Mouse (Mus musculus) thymus, postnatal 10 days (tissue): ENCODE results near the gene Dlg1.
"Not testable (repeated sequence)": the region's sequence is repeated elsewhere in the genome, so short reads cannot be mapped to it uniquely, and the experiment has no call there.

ENCODE experiments used
- DNase-seq, 2 experiments: peaks; one replicate each; pipeline ENCODE4 v3.0.0; 2021; ENCODE audit warnings: low spot score in 2 of 2

Dlg1 gene

GRCm38 (mm10) chr16:31655531-31655930, 7.7 kb upstream of the Dlg1 start:
- DNase-seq: no peak

DNA sequence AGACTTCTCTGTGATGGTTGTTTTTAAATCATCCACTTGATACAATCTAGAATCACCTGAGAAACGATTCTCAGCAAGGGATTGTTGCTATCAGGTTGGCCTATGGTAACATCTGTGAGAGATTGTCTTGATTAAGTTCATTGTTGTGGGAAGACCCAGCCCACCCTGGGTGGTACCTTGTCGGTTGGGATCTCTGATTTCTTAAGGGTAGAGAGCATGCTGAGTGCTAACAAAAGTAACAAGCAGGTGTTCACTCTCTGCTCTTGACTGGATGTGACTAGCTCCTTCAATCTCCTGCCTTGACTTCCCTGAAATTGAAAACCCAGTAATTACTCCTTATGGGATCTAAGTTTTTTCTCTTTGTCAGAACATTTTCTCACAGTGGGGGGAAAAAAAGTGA, 5.7 kb upstream of the Dlg1 start:
- no peak for DNase-seq

DNA sequence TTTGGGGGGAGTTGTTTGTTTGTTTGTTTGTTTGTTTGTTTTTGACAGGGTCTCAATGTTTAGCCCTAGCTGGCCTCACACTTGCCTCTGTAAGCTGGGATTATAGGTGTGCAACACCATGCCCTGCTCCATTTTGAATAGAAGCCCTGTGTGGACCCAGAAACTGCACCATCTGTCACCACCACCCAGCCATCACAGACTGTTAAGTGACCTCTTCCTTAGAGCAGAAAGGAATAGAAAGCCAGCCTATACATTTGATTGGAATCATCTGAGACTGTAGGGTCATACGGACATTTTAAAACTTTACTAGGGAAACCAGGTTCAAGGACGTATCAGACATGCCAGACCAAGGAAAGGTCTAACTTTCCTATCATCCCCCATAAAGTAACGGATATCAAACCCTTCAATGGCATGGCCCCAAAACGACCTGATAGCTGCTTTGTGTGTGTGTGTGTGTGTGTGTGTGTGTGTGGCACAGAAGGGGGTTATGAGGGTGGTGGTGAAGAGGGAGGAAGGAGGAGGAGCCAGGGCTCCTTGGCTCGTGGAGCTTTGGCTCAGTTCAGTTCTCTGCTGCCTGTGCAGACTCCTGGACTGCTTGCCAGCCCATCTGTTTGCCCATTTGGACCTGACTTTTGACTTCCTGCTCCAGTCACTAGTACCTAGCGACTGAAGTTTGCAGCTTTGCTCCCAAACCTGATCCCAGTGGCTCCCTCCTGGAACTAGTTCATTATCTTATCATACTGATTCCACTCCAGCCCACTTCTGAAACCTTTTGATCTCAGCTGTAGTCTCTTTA, 4.5 kb upstream of the Dlg1 start:
- no peak for DNase-seq

DNA sequence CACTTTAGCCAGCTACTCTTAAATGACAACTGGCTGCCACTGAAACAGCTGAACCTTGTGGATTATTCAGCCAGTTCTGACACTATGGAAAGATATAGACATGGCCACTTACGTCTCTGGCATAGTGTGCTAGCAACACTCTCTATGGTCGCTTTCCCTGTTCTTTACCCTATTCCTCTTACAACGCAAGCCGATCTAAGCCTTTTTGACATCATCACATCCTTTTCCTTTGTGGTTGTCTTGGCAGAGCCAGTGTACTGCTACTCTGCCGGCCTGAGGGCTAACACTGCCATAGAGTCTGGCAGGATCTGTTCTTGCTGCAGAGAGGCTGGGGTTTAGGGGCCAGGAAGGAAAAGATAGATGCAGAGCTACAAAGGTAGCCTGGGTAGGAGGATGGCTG, 3.8 kb upstream of the Dlg1 start:
- DNase-seq: no peak

GRCm38 (mm10) chr16:31662556-31663378, 476 bp upstream of the Dlg1 start:
- DNase-seq: no peak

- DNase-seq: peak in 1 of 2 experiments; percentile 38
Observed at GRCm38 (mm10) chr16:31664287-31664597, 999 bp downstream of the Dlg1 start.

- no peak for DNase-seq
Observed at GRCm38 (mm10) chr16:31672202-31672601, 9.0 kb downstream of the Dlg1 start.

DNA sequence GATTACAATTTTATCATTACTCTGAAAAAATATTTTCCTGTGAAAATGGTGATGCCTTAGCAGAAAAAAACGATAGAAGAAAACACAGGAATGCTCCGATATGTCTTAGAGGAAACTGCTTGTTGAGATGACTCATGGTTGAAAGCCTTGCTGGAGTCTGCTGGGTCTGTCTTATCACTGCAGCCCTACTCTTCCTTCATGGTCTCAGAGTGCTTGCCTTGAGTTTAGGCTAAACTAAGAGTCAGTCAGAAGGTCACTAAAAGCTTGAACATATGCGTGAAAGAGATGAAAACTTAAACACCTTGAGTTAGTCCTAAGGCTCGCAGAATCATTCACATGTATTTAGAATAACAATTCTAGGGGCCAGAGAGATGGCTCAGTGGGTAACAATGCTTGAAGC, 14.2 kb downstream of the Dlg1 start:
- no peak for DNase-seq

DNA sequence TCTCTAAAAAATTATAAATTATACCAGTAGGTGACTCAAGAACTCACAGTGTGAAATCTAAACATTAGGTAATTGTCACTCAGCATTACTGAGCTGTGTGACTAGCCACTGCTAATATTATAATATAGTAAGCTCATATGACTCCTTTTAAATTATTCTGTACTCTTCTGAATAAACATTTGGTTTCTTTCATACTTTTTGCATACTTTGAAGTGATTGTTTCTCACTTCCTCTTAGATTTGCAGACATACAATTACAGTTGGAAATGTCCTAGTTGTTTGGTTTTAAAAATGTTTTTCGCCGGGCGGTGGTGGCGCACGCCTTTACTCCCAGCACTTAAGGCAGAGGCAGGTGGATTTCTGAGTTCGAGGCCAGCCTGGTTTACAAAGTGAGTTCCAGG, 19.0 kb downstream of the Dlg1 start:
- DNase-seq: no peak

GRCm38 (mm10) chr16:31683670-31684430, 20.6 kb downstream of the Dlg1 start:
- no peak for DNase-seq

DNA sequence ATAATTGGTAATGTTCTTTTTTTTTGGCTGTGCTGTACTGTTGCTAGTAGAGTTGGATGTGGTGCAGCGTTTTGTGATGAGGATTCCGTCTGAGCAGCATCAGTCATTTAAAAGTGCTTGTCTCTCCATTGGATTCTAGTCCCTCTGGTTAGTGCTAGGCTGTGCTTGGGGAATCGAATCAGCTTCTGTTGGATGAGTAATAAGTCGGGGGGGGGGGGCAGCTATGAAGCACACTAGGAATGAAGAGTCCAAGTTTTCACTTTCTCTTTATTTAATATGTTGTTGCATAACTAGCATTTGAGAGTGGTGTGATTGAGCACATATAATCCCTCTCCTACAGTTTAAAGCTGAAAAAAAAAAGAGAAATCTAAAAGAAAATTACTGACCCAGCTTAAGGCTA, 21.5 kb downstream of the Dlg1 start:
- DNase-seq: no peak

GRCm38 (mm10) chr16:31687766-31688165, 24.5 kb downstream of the Dlg1 start:
- no peak for DNase-seq

DNA sequence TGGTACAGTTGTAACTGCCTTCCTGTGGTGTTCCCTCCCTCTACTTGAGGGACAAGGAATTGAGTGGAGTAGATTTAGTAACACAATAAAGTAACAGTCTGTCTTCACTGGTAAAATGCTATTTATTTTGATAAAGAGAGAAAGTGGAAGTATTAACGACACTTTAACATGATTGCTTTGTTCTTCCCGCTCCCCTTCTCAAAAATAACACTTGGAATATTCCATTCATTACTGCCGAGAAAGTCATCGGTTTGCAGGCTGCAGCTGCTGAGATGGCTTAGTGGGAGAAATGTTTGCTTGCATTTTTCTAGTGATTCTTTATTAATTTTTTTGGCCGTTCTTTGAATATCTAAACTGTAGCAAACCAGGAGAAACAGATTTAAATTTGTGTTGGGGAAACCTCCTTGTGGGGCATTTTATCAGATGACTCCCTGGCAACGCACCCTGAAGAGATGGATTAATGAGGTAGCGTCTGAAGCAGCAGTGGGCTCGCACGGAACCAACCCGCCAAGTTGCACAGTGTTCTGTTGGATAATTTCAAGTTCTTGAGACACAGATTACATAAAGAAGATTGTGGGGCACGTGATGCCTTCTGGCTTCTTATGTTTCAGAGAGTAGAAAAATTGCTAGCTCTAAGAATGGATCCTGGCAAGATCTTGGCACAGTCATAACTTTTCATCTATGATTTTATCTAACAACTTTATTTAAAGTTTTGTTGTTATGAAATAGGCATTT, 32.2 kb downstream of the Dlg1 start:
- no peak for DNase-seq

DNA sequence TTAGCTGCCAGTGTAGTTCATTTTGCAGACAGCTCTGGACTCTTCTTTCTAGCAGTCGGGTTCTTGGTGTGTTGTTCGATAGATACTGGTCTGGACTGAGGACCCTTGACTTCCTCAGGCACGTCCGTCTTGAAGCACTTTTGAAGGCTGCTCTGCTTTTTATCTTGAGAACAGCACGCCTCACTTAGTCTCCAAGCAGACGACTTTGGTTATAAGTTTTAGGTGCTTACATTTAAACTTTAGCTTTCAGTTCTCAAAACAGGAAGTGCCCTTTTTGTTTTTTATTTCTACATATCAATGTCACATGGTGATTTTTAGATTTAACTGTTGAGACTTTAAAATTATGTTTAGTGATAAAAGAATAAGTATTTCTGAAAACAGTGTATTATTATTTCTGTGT, 33.1 kb downstream of the Dlg1 start:
- DNase-seq: no peak

DNA sequence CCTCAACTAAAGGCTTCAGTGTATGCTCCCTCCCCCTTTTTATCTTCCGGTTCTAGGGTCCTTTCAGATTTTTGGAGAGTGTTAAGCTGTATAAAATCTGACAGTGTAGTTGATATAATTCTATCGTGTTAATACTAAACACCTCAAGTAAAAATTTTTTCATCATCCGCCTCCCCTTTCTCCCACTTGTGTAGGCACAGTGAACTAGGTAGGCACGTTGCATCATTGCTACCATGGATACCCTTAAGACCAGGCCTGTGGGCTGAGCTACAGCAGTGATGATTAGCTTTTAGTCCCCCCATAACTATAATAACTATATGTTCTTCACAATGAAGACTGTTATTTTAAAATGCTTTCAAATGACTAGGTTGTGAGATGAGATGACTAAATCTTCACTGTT, 34.1 kb downstream of the Dlg1 start:
- no peak for DNase-seq

- DNase-seq: no peak
Observed at GRCm38 (mm10) chr16:31705213-31705612, 42.0 kb downstream of the Dlg1 start.

GRCm38 (mm10) chr16:31705904-31706303, 42.7 kb downstream of the Dlg1 start:
- no peak for DNase-seq

DNA sequence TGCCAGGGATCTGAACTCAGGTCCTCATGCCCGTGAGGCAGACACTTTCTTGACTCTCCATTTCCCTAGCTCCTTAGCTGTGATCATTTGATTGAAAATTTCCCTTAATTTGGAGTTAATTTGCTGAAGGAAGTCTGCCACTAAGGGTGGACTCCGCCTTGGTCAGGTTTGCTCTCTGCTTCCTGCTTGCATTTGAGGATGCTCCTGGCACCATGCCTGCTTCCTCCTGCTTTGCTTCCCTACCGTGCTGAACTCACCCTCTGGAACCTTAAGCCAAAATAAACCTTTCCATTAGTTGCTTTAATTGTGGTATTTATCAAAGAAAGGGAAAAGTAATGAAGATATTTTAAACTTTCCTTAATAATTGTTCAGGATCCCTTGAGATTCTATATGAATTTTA, 44.1 kb downstream of the Dlg1 start:
- DNase-seq: no peak

DNA sequence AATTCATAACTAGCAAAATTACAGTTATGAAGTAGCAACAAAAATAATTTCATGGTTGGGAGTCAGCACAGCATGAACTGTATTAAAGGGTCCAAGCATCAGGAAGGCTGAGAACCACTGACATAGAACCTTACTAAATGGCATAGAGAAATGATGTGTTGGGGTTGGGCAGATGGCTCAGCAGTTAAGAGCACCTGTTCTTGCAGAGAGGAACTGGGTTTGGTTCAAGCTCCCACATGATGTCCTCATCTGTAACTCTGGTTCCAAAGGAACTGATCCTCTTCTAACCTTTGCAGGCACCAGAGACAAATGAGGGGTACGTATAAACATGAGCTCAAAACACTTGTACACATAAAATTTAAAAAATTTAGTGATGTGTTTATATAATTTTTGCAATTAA, 59.7 kb downstream of the Dlg1 start:
- no peak for DNase-seq

DNA sequence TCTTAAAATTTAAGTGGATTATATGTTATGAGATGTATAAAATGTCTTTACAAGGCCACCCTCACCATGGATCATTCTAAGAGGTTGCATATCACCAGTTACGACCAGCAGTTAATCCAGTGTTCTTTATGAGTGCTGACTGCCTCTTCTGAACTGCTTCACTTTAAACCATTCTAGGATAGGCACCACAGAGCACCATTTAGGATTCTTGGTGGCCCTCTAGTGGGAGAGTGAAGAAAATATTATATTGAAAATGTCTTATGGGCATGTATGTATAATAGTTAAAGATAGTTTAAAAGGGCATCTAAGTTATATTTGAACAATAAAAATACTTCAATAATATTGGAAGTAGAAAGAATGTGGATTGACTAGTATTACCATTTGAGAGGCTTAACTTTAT, 60.9 kb downstream of the Dlg1 start:
- peak in 1 of 2 experiments; percentile 22 for DNase-seq

GRCm38 (mm10) chr16:31724818-31725217, 61.6 kb downstream of the Dlg1 start:
- DNase-seq: no peak

- not testable (repeated sequence) for DNase-seq
Observed at GRCm38 (mm10) chr16:31730971-31731370, 67.7 kb downstream of the Dlg1 start.
